29 mouse cellular contexts compared by ENCODE assay signal in the genomic region with DNA sequence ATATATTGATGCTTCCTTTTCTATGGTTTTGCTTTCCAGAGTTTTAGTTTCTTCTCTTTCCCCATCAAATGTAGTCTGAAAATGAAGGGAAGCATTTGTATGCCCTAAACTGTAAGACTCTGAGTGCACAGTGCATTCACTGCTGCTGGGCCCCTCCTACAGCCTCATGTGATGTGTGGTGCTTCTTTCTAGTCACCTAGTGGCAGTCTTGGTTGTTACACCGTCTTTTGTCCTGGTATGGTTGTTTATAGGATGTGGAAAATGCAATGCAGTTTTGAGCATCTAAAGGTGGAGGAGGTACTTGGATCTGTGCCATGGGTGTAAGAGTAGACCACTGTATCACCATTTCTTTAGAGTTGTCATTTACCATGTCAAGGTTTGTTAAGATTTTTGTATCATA. TPM values are rescaled to one million over a fixed set of nuclear protein-coding genes. Genes with fewer than 3 reads are reported as not detected.
DNase-seq lines count a peak whose midpoint lies in the region; ATAC-seq and TF ChIP-seq lines count a peak whose summit lies in the region.
"Had no signal": no experiment of that assay in that cellular context is flagged by ENCODE, and none has a peak within 500 bp of the region (broad histone marks: within the 10 kb centered on the region; RNA-seq: fewer than 3 reads in every experiment).

No protein-coding gene starts in this region.

- peak; percentile 28 for DNase-seq in heart, adult 11 months
- DNase-seq in heart, postnatal 10 days, result no peak
- peak; percentile 4 for DNase-seq in retina, postnatal 1 day
- DNase-seq in retina, embryonic 14.5 days (ENCODE audit: low spot score), result no peak
- DNase-seq in ZHBTc4 (ENCODE audit: low read depth, low spot score), result peak; percentile 75
- DNase-seq in stomach, postnatal 0 days (ENCODE audit: low spot score), result no peak
- DNase-seq in adrenal gland, adult 8-10 months, result no peak
- no peak for DNase-seq in cerebellum, postnatal 4 days (ENCODE audit: low spot score in 2 of 2)
- DNase-seq: adrenal gland, postnatal 10 days; cerebellum, adult 2 months; cerebellum, postnatal 25 days; gastrocnemius, postnatal 10 days; heart, adult 18-20 months; kidney, adult 9 months; kidney, postnatal 36 days; layer of hippocampus, adult 9-11 months; left cerebral cortex, postnatal 4 days; lung, postnatal 4 days; right cerebral cortex, postnatal 14 days; thymus, postnatal 36 days had no signal

- TF ChIP-seq EP300 in stomach, postnatal 0 days (optimal IDR thresholded peaks at IDR 0.05), result no peak

- no peak for ATAC-seq in stomach, postnatal 0 days (ENCODE audit: low FRiP score, low TSS enrichment)
- ATAC-seq: forebrain, embryonic 14.5 days had no signal

- H3K4me1 ChIP-seq in stomach, postnatal 0 days (replicated peaks; ENCODE audit: control insufficient read depth, insufficient read depth), result no peaks in the 10 kb centered on the region
- H3K4me1 ChIP-seq: embryonic facial prominence, embryonic 15.5 days; heart, embryonic 13.5 days; hindbrain, embryonic 12.5 days; limb, embryonic 15.5 days; lung, embryonic 15.5 days; midbrain, embryonic 10.5 days; neural tube, embryonic 15.5 days had no signal

- no peak overlapping the region for H3K4me2 ChIP-seq in stomach, postnatal 0 days (replicated peaks; ENCODE audit: low read depth)
- H3K4me2 ChIP-seq: embryonic facial prominence, embryonic 15.5 days; heart, embryonic 13.5 days; hindbrain, embryonic 12.5 days; limb, embryonic 15.5 days; lung, embryonic 15.5 days; neural tube, embryonic 15.5 days had no signal

- no peak overlapping the region for H3K4me3 ChIP-seq in stomach, postnatal 0 days (ENCODE audit: low read depth, low read length)
- H3K4me3 ChIP-seq: embryonic facial prominence, embryonic 15.5 days; heart, embryonic 13.5 days; hindbrain, embryonic 12.5 days; limb, embryonic 15.5 days; lung, embryonic 15.5 days; midbrain, embryonic 10.5 days; neural tube, embryonic 15.5 days had no signal

- TF ChIP-seq CTCF in stomach, postnatal 0 days (IDR thresholded peaks at IDR 0.05; ENCODE audit: low read depth), result peak; percentile 27

- intact Hi-C loops in heart, postnatal 10 days (cut with DNase I), result no loop called here

- 0 out of 2 replicates have a peak, but pooled peaks cover 20% of the 10 kb centered on the region for H3K36me3 ChIP-seq in stomach, postnatal 0 days (ENCODE audit: control insufficient read depth, insufficient read depth, low read length)

- WGBS in stomach, postnatal 0 days, result 80% methylated on average over 1 of the region's 1 CpGs

- H3K9me3 ChIP-seq in stomach, postnatal 0 days (ENCODE audit: control insufficient read depth, low read length), result no peaks in the 10 kb centered on the region
- H3K9me3 ChIP-seq: embryonic facial prominence, embryonic 15.5 days; heart, embryonic 13.5 days; hindbrain, embryonic 12.5 days; limb, embryonic 15.5 days; lung, embryonic 15.5 days; midbrain, embryonic 10.5 days; neural tube, embryonic 15.5 days had no signal

- H3K27me3 ChIP-seq in stomach, postnatal 0 days (ENCODE audit: control insufficient read depth, insufficient read depth, low read length), result no peaks in the 10 kb centered on the region
- H3K27me3 ChIP-seq: embryonic facial prominence, embryonic 15.5 days; heart, embryonic 13.5 days; hindbrain, embryonic 12.5 days; limb, embryonic 15.5 days; lung, embryonic 15.5 days; neural tube, embryonic 15.5 days had no signal

- no peak overlapping the region for H3K9ac ChIP-seq in stomach, postnatal 0 days (ENCODE audit: low read length)
- H3K9ac ChIP-seq: embryonic facial prominence, embryonic 15.5 days; heart, embryonic 13.5 days; hindbrain, embryonic 12.5 days; limb, embryonic 15.5 days; liver, embryonic 14.5 days; lung, embryonic 15.5 days; neural tube, embryonic 15.5 days had no signal

- no peak overlapping the region for H3K27ac ChIP-seq in stomach, postnatal 0 days (replicated peaks)
- H3K27ac ChIP-seq: embryonic facial prominence, embryonic 15.5 days; heart, embryonic 13.5 days; hindbrain, embryonic 12.5 days; limb, embryonic 15.5 days; liver, embryonic 14.5 days; lung, embryonic 15.5 days; midbrain, embryonic 10.5 days; neural tube, embryonic 15.5 days had no signal

RNA-seq across cellular contexts. Expression of gene Nup155, which starts 20.2 kb away (rescaled TPM):
- total RNA-seq in heart, postnatal 10 days (2021), result 10 to 100 TPM; 15.9 to 19.7 TPM
- polyA plus RNA-seq in stomach, postnatal 0 days (2015; fragmentation: Nextera tagmentation; extraction: Ambion mirVana), result 3.0 and 3.8 TPM in 2 replicates
- 10 to 100 TPM; 18.0 to 28.3 (median 21.8) TPM for total RNA-seq in adrenal gland, adult 8-10 months (2022)

RNA-seq across cellular contexts. Expression of gene Wdr70, which starts 30.3 kb away (rescaled TPM):
- 10 to 100 TPM; 22.3 to 22.7 TPM for total RNA-seq in heart, postnatal 10 days (2021)
- polyA plus RNA-seq in stomach, postnatal 0 days (2015; fragmentation: Nextera tagmentation; extraction: Ambion mirVana), result 21.4 and 22.6 TPM in 2 replicates
- total RNA-seq in adrenal gland, adult 8-10 months (2022), result 10 to 100 TPM; 29.5 to 35.0 (median 33.9) TPM

RNA-seq across cellular contexts. Expression of gene Cplane1, which starts 39.6 kb away (rescaled TPM):
- 1 to 10 TPM; 7.3 to 7.5 TPM for total RNA-seq in heart, postnatal 10 days (2021)
- polyA plus RNA-seq in stomach, postnatal 0 days (2015; fragmentation: Nextera tagmentation; extraction: Ambion mirVana), result 1.9 and 2.0 TPM in 2 replicates
- total RNA-seq in adrenal gland, adult 8-10 months (2022), result 10 to 100 TPM in 2 of 4 experiments, 1 to 10 TPM in 2; 9.9 to 22.6 (median 15.4) TPM

Comparison
In these comparisons a context has a peak if more than half of its experiments do, and no peak if none do; other contexts are left out.
1. DNase-seq: peak in heart, adult 11 months (single experiment), retina, postnatal 1 day (single experiment) and ZHBTc4 (single experiment); none in heart, postnatal 10 days (0 of 2), retina, embryonic 14.5 days (single experiment), stomach, postnatal 0 days (single experiment), adrenal gland, adult 8-10 months (single experiment) and cerebellum, postnatal 4 days (0 of 2).